Mouse (Mus musculus) erythroid progenitor cell, adult 5-6 weeks (primary cell): ENCODE data around the gene Jmjd8. TPM values are rescaled to one million over a fixed set of nuclear protein-coding genes. Genes with fewer than 3 reads are reported as not detected.
A peak's percentile ranks its signal among the peaks of the same experiment; 100 is the strongest.
"Not testable (repeated sequence)": the region's sequence is repeated elsewhere in the genome, so short reads cannot be mapped to it uniquely, and the experiment has no call there.

ENCODE experiments used
- ATAC-seq: replicated peaks from 2 replicates; pipeline ENCODE4 v1.8.0; 2016; ENCODE audit warnings: moderate number of reproducible peaks, mild to moderate bottlenecking, moderate TSS enrichment, inconsistent platforms; ENCODE audit not compliant: poor library complexity, low FRiP score, severe bottlenecking
- total RNA-seq, 2 experiments: library from RNA; stranded (forward) in 1 of 2; stranded (reverse) in 1 of 2; fragments of 150-400 nt in 1 of 2; fragments of 186-747, 209-891 nt in 1 of 2; gene quantifications; 2 replicates each; pipeline versions ENCODE4 v1.2.3 to v1.2.4; 2015 to 2017; ENCODE audit warnings: low replicate concordance in 2 of 2

The Jmjd8 gene
- total RNA-seq, 2 experiments from 2014 or later, result 5.4 to 9.1 TPM

DNA sequence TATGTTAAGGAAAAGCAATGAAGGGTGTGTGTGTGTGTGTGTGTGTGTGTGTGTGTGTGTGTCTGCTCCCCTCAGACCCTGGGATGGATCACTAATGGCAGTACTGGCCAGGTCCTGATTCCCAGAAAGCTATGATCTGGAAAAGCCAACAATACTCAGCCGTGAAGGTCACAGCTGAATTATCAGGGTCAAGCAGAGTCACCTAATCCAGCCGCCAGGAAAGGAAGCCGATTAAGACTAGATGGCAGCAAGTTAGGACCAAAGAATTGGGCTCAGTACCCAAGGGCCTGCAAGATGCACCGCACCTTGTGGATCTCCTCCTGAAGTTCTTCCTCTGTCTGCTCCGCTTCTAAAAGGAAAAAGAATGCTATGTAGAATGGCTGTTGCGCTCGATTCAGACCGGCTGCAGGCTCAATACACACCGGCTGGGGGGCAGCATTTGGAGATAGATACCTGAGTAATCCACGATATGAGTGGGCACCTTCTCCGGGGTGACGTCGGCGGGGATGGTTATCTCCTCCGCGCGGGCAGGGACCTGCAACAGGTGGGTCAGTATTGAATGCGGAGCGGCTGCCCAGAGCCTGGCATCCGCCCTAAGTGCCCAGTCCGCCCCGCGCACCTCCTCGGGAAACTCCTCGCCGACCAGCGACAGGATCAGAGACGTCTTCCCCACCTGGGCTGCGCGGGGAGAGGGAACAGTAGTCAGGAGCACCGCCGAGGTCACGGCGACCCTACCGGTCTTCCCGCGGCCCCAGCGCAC lies 15.1 kb downstream of the Jmjd8 start:
- ATAC-seq, result peak; percentile 41

DNA sequence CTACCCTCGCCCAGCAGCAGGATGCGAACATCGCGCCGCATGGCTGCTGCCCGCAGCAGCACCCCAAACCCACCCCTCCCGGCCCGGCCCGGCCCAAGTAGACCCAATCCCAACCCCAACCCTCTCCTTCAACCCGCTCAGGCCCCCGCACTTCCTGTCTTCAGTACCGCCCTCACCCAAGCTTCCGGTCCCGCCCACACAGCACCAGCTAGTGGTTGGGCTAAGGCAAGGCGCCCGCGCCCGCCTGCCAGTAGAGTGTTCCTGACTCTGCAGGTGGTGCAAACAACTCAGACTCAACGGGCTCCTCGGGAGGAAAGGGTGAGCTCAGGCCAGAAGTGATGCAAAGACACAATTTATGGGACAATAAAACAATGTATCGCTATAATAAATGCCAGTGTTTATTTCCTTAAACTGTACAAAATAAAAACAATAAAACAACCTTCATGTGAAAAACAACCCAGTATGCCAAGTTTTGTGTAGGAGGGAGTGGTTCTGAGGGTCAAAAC lies 15.8 kb downstream of the Jmjd8 start, which contains the start of gene Rhot2:
Gene Rhot2, minus strand, starts transcription at position 456 of the 506 bp plus-strand sequence.
- ATAC-seq, result peak; percentile 92

DNA sequence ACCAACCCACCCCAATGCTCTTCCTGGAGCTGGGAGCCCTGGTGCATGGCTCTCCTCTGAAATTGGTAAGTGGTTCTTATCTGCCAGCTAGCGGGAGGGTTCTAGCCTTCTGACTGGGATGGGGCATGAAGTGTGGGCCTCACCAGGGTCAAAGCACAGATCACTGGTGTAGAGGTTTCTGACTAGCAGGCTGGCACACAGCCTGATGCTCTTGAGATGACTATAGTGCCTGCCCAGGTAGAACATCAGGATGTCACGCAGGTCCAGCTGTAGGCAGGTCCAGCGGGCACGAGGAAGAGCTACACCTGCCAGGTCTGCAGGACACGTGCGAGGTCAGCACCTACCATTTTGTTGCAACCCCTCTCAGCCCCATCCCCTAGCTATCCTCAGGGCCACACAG lies 31.6 kb downstream of the Jmjd8 start:
- no peak for ATAC-seq

DNA sequence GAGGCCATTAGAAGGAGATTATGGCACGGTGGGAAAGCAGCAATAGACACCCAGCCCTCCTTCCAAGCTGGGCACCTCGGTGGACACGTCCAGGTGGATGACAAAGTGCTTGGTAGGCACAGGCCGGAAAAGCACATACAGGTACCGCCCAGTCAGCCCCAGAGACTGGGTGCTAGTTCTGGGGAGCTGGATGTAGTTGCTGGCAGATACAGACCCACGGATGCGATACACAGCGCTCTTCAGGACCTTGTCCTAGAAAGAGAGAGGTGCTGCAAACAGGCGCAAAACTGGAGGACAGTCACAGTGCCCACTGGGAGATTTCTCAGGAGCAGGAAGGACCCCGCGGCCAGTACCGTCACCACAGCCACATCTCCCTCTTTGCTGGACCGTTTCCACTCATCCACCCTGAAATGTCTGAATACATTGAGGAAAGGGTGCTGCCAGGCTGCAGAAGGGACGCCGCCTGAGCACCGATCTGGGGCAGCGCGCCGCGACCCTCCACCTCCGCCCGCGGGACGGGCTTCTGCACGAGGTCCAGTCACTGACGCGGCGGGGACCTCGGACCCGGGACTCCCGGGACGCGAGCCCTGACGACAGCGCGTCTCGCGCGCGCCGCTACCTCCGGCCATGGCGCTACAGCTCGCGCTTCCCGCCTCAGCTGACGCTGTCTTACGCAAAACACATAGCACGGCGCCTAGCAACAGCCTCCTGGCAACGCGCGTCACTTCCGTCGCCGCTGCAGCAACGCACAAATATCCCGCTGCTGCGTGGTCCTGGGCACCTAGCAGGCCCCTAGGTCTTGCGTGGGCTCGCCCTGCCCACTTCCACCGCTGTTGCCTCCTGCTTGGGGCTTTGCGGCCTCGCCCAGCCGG lies 32.4 kb downstream of the Jmjd8 start, which contains the start of gene Wdr90:
Gene Wdr90, minus strand, starts transcription at position 670 of the 872 bp plus-strand sequence.
- peak; percentile 94 for ATAC-seq

DNA sequence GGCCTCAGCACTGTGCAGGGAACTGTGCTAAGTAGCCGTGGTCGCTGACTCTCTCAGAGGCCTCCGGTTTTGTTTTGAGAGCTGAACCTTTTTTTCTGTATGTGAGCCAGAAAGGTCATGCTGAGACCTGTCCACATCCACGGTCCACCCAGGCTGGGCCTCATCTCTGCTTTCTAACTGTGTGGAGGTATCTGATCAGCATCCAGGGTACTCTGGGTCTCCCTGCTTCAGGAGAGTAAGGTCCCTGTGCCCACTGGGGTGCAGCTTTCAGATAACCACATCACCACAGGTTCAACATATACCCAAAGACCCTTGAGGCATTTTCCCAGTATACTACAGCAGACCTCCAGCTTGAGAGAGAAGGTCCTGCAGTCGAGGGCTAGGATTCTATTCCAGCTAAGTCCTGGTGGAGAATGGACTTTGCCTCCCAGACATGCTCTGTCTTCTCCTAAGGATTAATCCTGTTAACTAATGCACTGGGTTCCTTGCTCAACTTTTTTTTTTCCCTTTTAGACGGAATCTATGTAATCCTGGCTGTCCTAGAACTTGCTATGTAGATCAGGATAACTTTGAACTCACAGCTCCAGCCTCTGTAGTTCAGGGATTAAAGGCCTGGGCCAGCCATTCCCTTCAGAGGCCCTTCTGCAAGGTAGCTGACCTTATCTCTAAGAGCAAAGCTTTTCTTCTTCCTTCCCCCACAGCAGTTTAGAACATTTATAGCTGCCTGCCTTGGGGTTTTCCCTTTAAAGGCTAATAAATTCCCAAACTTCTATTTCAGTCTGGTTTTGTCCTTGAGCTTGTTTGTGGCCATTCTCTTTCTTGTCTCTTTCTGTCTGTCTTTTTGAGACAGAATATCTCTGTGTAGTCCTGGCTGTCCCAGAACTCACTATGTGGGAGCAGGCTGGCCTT lies 33.3 kb downstream of the Jmjd8 start:
- ATAC-seq, result no peak

DNA sequence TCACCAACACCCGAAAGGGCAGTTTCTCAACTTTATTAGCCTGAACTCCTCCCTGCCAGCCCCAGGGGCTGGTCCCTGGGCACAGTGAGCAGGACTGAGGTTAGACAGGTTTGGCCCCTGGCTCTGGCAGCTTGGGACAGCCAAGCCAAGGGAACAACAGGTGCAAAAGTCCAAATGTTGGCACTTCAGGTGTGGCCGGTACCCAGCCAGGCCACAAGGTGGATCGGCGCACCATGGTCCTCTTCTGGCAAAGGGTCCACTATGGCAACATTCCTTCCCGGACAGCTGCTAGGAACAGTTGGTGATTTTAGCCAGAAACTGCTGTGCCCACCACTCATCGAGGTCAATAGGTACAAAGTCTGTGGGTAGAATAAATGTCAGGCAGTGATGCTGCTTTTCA lies 35.0 kb downstream of the Jmjd8 start:
- no peak for ATAC-seq

DNA sequence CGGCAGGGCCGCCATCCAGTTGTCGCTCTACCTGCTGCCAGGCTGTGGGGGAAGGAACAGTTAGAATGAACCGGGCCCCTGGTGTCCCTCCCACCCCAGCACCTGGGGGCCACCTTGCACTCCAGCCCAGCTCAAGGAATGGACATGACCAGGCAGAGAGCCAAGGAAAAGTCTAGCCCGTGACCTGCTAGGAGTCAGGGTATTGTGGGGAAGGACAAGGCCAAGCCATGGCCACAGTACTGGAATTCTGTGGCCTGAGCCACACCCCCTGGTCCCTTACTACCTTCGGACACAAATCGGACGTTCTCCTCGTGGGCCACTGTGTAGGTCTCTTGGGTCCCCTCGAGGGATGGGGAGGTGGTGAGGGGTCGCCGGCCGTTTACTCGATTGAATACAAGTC lies 35.6 kb downstream of the Jmjd8 start:
- ATAC-seq, result no peak

DNA sequence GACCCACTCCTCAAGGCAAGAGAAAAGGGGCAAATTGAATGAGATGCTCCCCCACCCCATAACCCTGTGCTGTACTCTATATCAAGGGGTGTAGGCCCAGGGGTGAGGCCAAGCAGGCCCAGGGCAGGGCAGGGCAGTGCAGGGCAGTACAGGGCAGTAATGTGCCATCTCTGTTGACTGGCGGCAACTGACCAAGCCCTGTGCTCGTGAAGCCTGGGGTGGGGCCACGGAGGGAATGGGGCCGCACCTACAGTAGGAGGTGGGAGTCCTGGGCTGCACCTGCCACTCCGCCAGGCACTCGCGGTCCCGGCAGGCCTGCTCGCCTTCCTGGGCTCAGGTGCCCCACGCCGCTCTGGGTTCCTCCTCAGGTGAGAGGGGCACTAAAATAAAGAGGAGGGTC lies 36.6 kb downstream of the Jmjd8 start:
- no peak for ATAC-seq

DNA sequence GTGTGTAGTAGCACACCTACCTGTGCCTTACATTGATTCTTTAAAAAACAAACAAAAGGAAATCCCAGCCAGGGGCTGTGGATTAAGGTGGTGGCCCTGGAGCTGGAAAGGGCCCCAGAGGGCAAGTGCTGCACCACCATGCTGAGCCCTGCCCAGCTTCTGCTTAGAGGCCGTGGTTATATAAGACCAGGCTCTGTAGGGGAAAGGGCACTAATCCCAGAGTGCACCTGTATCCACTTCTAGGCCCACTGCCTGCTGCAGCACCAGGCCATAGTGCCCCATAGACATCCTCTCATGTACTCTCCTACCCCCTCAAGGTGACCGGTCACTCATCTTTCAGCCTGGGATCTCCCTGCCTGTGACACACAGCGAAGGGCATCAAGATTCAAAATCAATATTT lies 37.5 kb downstream of the Jmjd8 start:
- no peak for ATAC-seq

DNA sequence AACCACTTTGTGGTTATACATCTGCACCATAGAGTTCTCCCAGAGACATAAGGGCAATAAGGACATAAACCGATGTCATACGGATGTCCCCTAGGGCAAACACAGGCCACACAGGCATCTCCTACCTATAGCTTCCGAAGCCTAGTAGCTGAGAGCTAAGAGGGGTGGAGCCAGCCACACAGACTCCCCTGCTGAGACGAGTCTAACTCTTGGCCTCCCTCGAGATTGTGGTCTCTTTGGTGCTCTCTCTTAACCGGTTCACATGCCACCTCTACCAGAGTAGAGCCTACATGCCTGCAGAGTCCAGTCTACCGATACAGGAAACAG lies 38.8 kb downstream of the Jmjd8 start:
- ATAC-seq, result no peak

DNA sequence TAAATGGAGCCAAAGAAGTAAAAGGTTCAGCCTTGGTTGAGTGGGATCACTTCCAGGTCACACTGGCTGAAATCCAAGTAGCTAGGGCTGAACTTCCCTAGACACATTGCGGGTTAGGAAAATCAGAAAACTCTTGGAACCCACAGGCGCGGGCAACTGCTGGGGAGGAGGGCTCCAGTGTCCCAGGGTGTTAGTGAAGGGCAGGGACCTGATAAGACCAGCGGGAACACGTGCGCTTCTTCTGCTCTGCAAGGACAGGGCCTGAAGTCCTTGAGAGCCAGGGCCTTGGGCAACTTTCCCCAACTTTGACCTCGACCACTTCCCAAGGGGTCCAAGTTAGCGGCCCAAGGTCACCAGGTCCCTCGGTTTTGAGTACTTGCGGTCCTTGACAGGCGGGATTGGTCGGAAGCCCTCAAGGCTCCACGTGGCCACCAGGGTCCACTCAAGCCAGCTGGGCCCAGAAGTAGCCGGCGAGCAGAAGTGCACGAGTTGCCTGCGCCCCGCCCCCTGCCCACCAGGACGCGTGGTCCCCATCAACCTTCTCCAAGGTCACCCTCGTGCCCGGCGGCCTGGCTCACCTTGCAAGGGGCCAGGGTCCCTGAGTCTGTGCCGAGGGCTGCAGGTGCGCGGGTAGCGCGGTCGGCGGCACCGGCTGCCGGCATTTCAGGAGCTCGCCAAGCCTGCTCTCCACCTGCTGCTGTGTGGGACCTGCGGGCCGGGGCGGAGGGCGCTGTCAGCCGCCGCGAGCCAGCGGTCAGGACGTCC lies 39.4 kb downstream of the Jmjd8 start:
- peak; percentile 61 for ATAC-seq

DNA sequence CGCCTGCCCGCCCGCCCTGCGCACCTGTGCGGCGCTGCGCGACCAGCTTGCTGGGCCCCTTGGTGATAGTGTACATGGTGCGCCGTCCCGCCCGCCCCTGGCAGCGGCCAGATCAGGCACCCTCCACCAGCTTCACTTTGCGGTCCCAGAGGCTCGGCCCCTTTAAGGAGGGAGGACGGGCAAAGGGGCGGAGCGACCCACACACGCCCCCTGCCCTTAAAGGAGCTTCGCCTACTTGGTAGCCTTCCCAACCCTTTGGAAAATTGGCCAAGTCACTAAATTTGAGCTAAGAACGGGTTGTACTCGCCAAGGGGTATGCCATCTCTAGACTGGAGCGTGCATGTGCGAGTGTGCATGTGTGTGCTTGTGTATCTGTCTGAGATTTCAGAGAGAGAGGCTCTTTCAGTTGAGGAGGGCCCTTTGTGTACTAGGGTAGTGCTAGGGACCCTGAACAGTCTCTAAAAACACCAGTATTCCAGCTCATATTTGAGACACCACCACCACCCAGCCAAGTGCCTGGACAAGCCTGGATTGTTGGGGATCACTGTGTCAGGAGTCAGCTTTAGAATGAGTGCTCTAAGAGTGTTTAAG lies 40.0 kb downstream of the Jmjd8 start, which contains the start of gene Mcrip2:
Gene Mcrip2, minus strand, starts transcription at position 164 of the 591 bp plus-strand sequence.
- no peak for ATAC-seq

DNA sequence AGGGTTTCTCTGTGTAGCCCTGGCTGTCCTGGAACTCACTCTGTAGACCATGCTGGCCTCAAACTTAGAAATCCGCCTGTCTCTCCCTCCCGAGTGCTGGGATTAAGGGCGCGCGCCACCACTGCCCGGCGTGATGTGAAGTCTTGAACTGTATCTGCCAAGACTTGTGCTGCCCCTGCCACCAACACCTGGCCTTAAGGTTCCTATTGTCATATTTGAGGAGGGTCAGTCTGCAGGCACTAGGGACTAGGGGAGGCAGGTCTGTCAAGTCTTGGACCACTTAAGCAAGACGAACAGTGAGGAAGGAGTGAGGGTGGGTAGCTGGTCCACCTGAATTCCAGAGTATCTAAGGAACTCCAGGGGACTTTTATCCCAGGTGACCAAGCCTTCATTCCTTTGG lies 40.8 kb downstream of the Jmjd8 start:
- ATAC-seq, result no peak

DNA sequence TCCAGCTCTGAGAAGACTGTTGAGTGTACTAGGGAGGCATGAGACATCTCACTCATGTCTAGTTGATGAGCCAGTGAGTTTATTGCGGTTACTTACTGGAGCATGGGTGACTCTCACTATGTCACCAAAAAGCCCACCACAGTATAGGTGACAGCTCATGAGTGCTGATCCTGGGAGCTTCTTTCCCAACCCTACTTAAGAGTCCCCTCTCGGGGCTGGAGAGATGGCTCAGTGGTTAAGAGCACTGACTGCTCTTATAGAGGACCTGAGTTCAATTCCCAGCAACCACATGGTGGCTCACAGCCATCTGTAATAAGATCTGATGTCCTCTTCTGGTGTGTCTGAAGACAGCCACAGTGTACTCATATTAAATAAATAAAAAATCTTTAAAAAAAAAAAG lies 41.3 kb downstream of the Jmjd8 start:
- ATAC-seq, result no peak

DNA sequence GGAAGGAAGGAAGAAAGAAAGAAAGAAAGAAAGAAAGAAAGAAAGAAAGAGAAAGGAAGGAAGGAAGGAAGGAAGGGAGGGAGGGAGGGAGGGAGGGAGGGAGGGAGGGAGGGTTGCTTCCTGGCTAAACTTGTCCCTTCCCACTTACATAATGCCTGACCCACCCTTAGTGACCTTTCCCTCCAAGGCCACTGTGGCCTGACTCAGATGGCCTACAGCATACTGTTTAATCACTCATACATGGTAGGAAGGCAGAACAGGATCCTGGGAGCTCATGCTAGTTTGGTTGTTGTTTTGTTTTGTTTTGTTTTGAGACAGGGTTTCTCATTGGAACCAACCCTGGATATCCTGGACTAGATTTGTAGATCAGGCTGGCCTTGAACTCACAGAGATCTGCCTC lies 42.9 kb downstream of the Jmjd8 start:
- not testable (repeated sequence) for ATAC-seq

DNA sequence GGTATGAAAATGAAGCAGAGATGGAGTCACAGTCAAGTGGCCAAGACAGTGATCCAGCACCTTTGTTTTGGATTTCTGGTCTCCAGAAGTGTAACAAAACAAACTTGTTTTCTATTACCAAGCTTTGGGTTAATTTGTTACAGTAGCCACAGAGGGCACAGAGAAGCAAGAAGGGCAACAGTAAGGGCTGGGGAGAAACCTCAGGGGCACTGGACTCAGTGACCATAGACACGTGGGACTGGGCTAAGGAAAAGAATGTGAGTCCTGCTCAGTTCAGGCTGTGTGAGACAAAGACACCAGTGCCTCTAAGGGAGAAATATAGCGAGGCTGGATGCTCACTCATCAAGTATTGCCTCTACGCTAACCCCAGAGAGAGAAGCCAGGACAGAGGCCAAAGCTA lies 44.0 kb downstream of the Jmjd8 start:
- ATAC-seq, result no peak

DNA sequence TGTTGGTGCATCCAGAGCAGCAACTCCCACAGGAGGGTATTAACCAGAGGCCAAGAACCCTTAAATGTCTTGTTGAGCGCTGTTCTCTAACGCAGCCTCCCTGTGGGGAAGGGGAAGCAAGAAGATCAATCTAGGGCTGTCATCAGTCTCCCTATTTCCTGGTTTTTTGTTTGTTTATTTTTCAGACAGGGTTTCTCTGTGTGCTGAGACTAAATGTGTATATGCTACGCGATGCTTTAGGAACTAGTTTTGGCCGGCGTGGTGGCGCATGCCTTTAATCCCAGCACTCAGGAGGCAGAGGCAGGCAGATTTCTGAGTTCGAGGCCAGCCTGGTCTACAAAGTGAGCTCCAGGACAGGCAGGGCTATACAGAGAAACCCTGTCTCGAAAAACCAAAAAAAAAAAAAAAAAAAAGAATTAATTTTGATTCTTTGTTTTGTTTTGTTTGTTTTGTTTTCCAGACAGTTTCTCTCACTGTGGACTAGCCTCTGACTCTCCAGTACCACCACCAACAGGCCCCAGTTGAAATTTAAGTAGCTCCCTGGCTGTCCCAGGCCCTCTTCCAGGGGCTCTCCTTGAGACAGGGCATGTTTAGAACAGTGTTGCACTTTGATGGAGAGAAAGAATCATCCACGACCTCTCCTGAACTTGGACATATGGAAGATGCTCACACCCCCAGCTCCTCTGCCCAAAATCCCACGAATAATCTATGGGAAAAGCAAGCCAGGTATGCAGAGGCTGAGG lies 44.9 kb downstream of the Jmjd8 start:
- no peak for ATAC-seq

DNA sequence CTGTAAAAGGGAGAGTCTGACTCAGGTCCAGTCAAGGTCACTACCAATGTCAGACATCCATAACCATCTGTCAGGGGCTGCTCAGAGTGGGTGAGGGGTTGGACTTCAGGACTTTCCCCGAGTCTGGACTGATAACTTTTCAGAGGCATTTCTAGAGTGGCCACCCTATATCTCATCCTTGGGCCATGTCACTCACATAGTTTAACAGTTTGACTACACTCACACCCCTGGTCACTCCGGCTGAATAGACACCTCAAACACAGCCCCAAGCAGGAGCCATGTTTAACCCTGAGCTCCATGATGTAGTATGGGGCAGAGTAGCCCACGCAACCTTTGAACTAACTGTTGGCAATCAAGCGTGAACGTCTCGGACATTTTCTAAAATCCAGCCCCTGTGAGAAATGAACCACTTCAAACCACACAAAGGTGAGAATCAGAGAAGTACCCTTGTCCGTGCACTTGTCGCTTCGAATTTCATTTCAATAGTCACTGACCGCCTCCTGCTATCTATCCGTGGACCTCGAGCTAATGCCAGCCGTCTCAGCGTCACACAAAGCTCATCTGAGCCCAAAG lies 45.6 kb downstream of the Jmjd8 start:
- ATAC-seq, result 0 out of 2 replicates have a peak, but pooled peaks have one; percentile 8
